Mouse (Mus musculus): ENCODE measurements at regions not wholly inside any gene's neighbourhood (a gene's known extent, or its start where the extent isn't known, plus 50 kb on each side); places are given as distances from the start of the nearest gene placed in this dataset.

GRCm38 (mm10) chr1:83970641-83971285, 393.2 kb downstream of the Pid1 start:
- DNase-seq (ENCODE audit: low spot score in 2 of 2), result no peak

- DNase-seq (ENCODE audit: low spot score in 2 of 2), result peak in 1 of 2 experiments; percentile 3
Observed at GRCm38 (mm10) chr1:83964631-83965030, 399.3 kb downstream of the Pid1 start.

GRCm38 (mm10) chr1:83961761-83962160, 402.2 kb downstream of the Pid1 start:
- DNase-seq (ENCODE audit: low spot score in 2 of 2), result no peak

GRCm38 (mm10) chr1:83959756-83960155, 404.2 kb downstream of the Pid1 start:
- DNase-seq (ENCODE audit: low spot score in 2 of 2), result no peak

- DNase-seq (ENCODE audit: low spot score in 2 of 2), result no peak
Observed at GRCm38 (mm10) chr1:83922900-83923299, 441.1 kb downstream of the Pid1 start.

GRCm38 (mm10) chr1:83915454-83915853, 448.5 kb downstream of the Pid1 start:
- DNase-seq (ENCODE audit: low spot score in 2 of 2), result no peak

- no peak for DNase-seq (ENCODE audit: low spot score in 2 of 2)
Observed at GRCm38 (mm10) chr1:83907347-83907746, 456.6 kb downstream of the Pid1 start.

GRCm38 (mm10) chr1:83906906-83907305, 457.1 kb downstream of the Pid1 start:
- no peak for DNase-seq (ENCODE audit: low spot score in 2 of 2)

- no peak for DNase-seq (ENCODE audit: low spot score in 2 of 2)
Observed at GRCm38 (mm10) chr1:83900135-83900534, 463.8 kb downstream of the Pid1 start.

GRCm38 (mm10) chr1:83896650-83897049, 467.3 kb downstream of the Pid1 start:
- DNase-seq (ENCODE audit: low spot score in 2 of 2), result no peak

GRCm38 (mm10) chr1:83879109-83879399, 471.1 kb upstream of the Sphkap start:
- no peak for DNase-seq (ENCODE audit: low spot score in 2 of 2)

- DNase-seq (ENCODE audit: low spot score in 2 of 2), result no peak
Observed at GRCm38 (mm10) chr1:83878330-83879108, 470.5 kb upstream of the Sphkap start.

- no peak for DNase-seq (ENCODE audit: low spot score in 2 of 2)
Observed at GRCm38 (mm10) chr1:83870853-83871567, 463.0 kb upstream of the Sphkap start.

GRCm38 (mm10) chr1:83869046-83869445, 461.0 kb upstream of the Sphkap start:
- DNase-seq (ENCODE audit: low spot score in 2 of 2), result no peak

GRCm38 (mm10) chr1:83862541-83862940, 454.5 kb upstream of the Sphkap start:
- DNase-seq (ENCODE audit: low spot score in 2 of 2), result no peak

- DNase-seq (ENCODE audit: low spot score in 2 of 2), result no peak
Observed at GRCm38 (mm10) chr1:83862128-83862527, 454.1 kb upstream of the Sphkap start.

GRCm38 (mm10) chr1:83859732-83860424, 451.9 kb upstream of the Sphkap start:
- no peak for DNase-seq (ENCODE audit: low spot score in 2 of 2)

- no peak for DNase-seq (ENCODE audit: low spot score in 2 of 2)
Observed at GRCm38 (mm10) chr1:83853996-83854395, 446.0 kb upstream of the Sphkap start.

GRCm38 (mm10) chr1:83851081-83851480, 443.1 kb upstream of the Sphkap start:
- no peak for DNase-seq (ENCODE audit: low spot score in 2 of 2)

GRCm38 (mm10) chr1:83848414-83848813, 440.4 kb upstream of the Sphkap start:
- DNase-seq (ENCODE audit: low spot score in 2 of 2), result no peak

- DNase-seq (ENCODE audit: low spot score in 2 of 2), result no peak
Observed at GRCm38 (mm10) chr1:83847992-83848391, 440.0 kb upstream of the Sphkap start.

GRCm38 (mm10) chr1:83844827-83845379, 436.9 kb upstream of the Sphkap start:
- DNase-seq (ENCODE audit: low spot score in 2 of 2), result no peak

All from gastrocnemius, adult 8-10 months (tissue).